In the genomic region with DNA sequence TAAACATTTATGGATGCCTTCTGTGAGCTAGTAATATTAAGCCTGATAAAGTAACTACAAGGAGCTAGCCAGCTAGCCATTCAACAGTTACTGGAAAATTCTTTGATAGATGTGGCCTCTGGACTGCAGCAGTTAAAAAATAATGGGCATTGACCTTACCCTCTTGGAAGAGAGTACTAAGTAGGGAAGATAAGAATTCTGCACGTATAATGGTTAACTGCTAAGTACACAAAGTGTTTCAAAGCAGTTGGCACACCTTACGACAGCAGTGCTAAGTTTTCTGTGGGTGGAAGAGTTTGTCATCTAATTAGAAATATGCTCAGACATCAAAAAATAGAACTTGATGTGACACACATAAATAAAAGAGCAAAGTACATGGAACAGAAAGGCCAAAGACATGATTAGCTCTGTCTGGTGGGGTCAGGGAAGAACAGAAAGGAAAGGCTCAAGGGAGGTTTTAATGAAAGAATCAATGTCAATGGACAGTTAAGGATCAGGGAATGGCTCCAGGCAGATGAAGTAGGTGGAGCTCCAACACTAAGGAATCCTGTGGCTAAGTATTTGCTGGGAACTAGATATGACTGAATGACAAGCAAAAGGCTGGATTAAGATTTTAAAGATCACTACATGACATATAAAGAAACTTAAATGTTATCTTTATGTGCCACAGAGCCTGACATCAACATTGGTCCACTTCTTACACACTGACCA, we compare ENCODE assay signal across 21 mouse cellular contexts.
DNase-seq lines count a peak whose midpoint lies in the region; ATAC-seq lines count a peak whose summit lies in the region.
"Had no signal": no experiment of that assay in that cellular context is flagged by ENCODE, and none has a peak within 500 bp of the region (broad histone marks: within the 10 kb centered on the region; RNA-seq: fewer than 3 reads in every experiment).

No protein-coding gene starts in this region.

- H3K4me2 ChIP-seq in lung, embryonic 15.5 days = no peak overlapping the region
- H3K4me2 ChIP-seq: forebrain, embryonic 12.5 days; heart, embryonic 13.5 days; hindbrain, embryonic 14.5 days; limb, embryonic 13.5 days; lung, embryonic 14.5 days; midbrain, embryonic 13.5 days; neural tube, embryonic 12.5 days had no signal

- H3K9me3 ChIP-seq in lung, embryonic 15.5 days = no peaks in the 10 kb centered on the region
- H3K9me3 ChIP-seq: forebrain, embryonic 12.5 days; heart, embryonic 13.5 days; limb, embryonic 13.5 days; midbrain, embryonic 13.5 days; neural tube, embryonic 12.5 days had no signal

- H3K27ac ChIP-seq in lung, embryonic 15.5 days = 0 out of 2 replicates have a peak overlapping the region, but pooled peaks have one; percentile 19
- H3K27ac ChIP-seq: forebrain, embryonic 12.5 days; heart, embryonic 13.5 days; hindbrain, embryonic 14.5 days; limb, embryonic 13.5 days; neural tube, embryonic 12.5 days had no signal

- H3K4me1 ChIP-seq in lung, embryonic 15.5 days = no peaks in the 10 kb centered on the region
- H3K4me1 ChIP-seq: forebrain, embryonic 12.5 days; heart, embryonic 13.5 days; limb, embryonic 13.5 days; neural tube, embryonic 12.5 days had no signal

- H3K27me3 ChIP-seq in lung, embryonic 15.5 days = no peaks in the 10 kb centered on the region
- H3K27me3 ChIP-seq: CH12.LX; forebrain, embryonic 12.5 days; heart, embryonic 13.5 days; limb, embryonic 13.5 days; midbrain, embryonic 13.5 days; neural tube, embryonic 12.5 days had no signal

- WGBS in lung, embryonic 15.5 days = 24% methylated on average over 2 of the region's 2 CpGs

- H3K9ac ChIP-seq in lung, embryonic 15.5 days = no peak overlapping the region
- H3K9ac ChIP-seq: forebrain, embryonic 12.5 days; heart, embryonic 13.5 days; hindbrain, embryonic 14.5 days; limb, embryonic 13.5 days; lung, embryonic 14.5 days; midbrain, embryonic 13.5 days; neural tube, embryonic 12.5 days had no signal

- no peak for ATAC-seq in lung, embryonic 15.5 days (ENCODE audit: borderline replicate concordance, extremely low read depth, low FRiP score, low TSS enrichment)
- ATAC-seq: midbrain, embryonic 13.5 days had no signal

- no peaks in the 10 kb centered on the region for H3K36me3 ChIP-seq in lung, embryonic 15.5 days
- H3K36me3 ChIP-seq: forebrain, embryonic 12.5 days; heart, embryonic 13.5 days; limb, embryonic 13.5 days; midbrain, embryonic 13.5 days; neural tube, embryonic 12.5 days had no signal

- no peak overlapping the region for H3K4me3 ChIP-seq in lung, embryonic 15.5 days
- H3K4me3 ChIP-seq: forebrain, embryonic 12.5 days; heart, embryonic 13.5 days; limb, embryonic 13.5 days; midbrain, embryonic 13.5 days; neural tube, embryonic 12.5 days had no signal

- DNase-seq in kidney, adult 8-10 months = peak; percentile 27 to 47
- DNase-seq in kidney, adult 18-20 months = no peak
- DNase-seq in lung, postnatal 14 days = no peak
- peak; percentile 6 to 46 for DNase-seq in kidney, postnatal 36 days
- DNase-seq in yolk sac, embryonic 10.5 days (ENCODE audit: low spot score) = peak; percentile 42
- DNase-seq in cerebellum, adult 9-10 months = no peak
- DNase-seq: cerebellum, adult 9-11 months; gastrocnemius, postnatal 10 days; heart, adult 11 months; lung, embryonic 14.5 days; right cerebral cortex, postnatal 4 days; thymus, adult 18-20 months; thymus, postnatal 4 days had no signal

Comparison
In these comparisons a context has a peak if more than half of its experiments do, and no peak if none do; other contexts are left out.
1. DNase-seq: peak in kidney, adult 8-10 months (2 of 2), kidney, postnatal 36 days (2 of 2) and yolk sac, embryonic 10.5 days (single experiment); none in kidney, adult 18-20 months (single experiment), lung, postnatal 14 days (single experiment) and cerebellum, adult 9-10 months (single experiment).